Mouse (Mus musculus) embryonic facial prominence, embryonic 13.5 days (tissue): ENCODE measurements around the gene Dmrtb1. TPM values are rescaled to one million over a fixed set of nuclear protein-coding genes. Genes with fewer than 3 reads are reported as not detected.

Experiments
- ATAC-seq: fragments of 200-750 bp; cut with Nextera tagmentation; 2 replicates; pipeline ENCODE4 v1.8.0; 2017; ENCODE audit warnings: low read depth; ENCODE audit not compliant: insufficient number of reproducible peaks, insufficient read depth, low FRiP score, low TSS enrichment
- H3K27ac ChIP-seq: fragments of 300-500 bp; sonication (generic); 2 replicates; pipeline ENCODE4 v1.5.1; 2015; ENCODE audit warnings: moderate library complexity, mild to moderate bottlenecking, inconsistent platforms
- H3K27me3 ChIP-seq: fragments of 300-500 bp; sonication (generic); 2 replicates; pipeline ENCODE4 v1.6.1; 2015; ENCODE audit warnings: mild to moderate bottlenecking, inconsistent platforms
- H3K36me3 ChIP-seq: fragments of 300-500 bp; sonication (generic); 2 replicates; pipeline ENCODE4 v1.6.1; 2015; ENCODE audit warnings: mild to moderate bottlenecking, inconsistent platforms
- H3K4me1 ChIP-seq: fragments of 300-500 bp; sonication (generic); 2 replicates; pipeline ENCODE4 v1.6.1; 2015; ENCODE audit warnings: inconsistent platforms
- H3K4me2 ChIP-seq: fragments of 300-500 bp; sonication (generic); 2 replicates; pipeline ENCODE4 v1.6.1; 2015; ENCODE audit warnings: moderate library complexity, mild to moderate bottlenecking, inconsistent platforms
- H3K4me3 ChIP-seq: fragments of 300-500 bp; sonication (generic); 2 replicates; pipeline ENCODE4 v1.5.1; 2015; ENCODE audit warnings: mild to moderate bottlenecking, inconsistent platforms
- H3K9ac ChIP-seq: fragments of 300-500 bp; sonication (generic); 2 replicates; pipeline ENCODE4 v1.6.1; 2015; ENCODE audit warnings: mild to moderate bottlenecking, inconsistent platforms
- H3K9me3 ChIP-seq: fragments of 300-500 bp; sonication (generic); 2 replicates; pipeline ENCODE4 v1.6.1; 2016; ENCODE audit warnings: inconsistent platforms
- WGBS: fragments of 180-500 bp; shearing (Covaris S2); methylation state at CpG from one replicate; pipeline ENCODE4 v1.1.7; 2015; ENCODE audit warnings: mixed read lengths; 5-methylcytosine and 5-hydroxymethylcytosine counted together
- microRNA-seq: library from miRNA; unstranded; fragments of <30 nt; microRNA quantifications from one replicate; pipeline ENCODE4, GENCODE M21; 2016
- polyA plus RNA-seq: library from polyadenylated mRNA; unstranded; fragments of >200 nt; fragmentation: Nextera tagmentation; extraction: Ambion mirVana; gene quantifications from 2 replicates; pipeline ENCODE4 v1.2.1, GENCODE M21; 2015

The Dmrtb1 gene
- polyA plus RNA-seq, 1 experiment from 2014 or later = 0.37 TPM

DNA sequence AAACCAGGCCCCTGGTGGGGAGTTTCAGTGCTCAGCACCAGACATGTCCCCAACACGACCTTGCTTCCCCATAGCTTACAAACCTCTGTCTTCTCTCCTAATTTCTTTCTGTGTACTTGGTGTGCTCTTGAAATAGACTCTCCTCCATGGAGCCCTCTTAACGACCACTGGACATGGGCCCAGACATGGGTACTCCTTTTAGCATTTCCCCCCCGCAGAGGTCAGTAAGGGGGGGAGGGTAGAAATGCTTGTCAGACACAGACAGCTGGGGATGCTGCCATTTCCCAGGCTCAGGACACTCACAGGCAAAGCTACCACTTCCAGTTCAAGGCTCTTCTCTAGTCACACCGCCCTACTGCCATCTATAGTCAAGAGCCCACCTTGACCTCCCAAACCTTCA, 42.4 kb downstream of the Dmrtb1 start:
- ATAC-seq = no peak
- H3K4me3 ChIP-seq = no peak overlapping the region
- H3K27me3 ChIP-seq = no peaks in the 10 kb centered on the region; the same call in 1 of the 2 replicates
- H3K4me1 ChIP-seq = peaks cover 19% of the 10 kb centered on the region
- 73% methylated on average over 4 of the region's 4 CpGs for WGBS
- no peak overlapping the region for H3K27ac ChIP-seq
- no peak overlapping the region for H3K4me2 ChIP-seq
- H3K9me3 ChIP-seq = no peaks in the 10 kb centered on the region
- H3K9ac ChIP-seq = no peak overlapping the region
- H3K36me3 ChIP-seq = no peaks in the 10 kb centered on the region

DNA sequence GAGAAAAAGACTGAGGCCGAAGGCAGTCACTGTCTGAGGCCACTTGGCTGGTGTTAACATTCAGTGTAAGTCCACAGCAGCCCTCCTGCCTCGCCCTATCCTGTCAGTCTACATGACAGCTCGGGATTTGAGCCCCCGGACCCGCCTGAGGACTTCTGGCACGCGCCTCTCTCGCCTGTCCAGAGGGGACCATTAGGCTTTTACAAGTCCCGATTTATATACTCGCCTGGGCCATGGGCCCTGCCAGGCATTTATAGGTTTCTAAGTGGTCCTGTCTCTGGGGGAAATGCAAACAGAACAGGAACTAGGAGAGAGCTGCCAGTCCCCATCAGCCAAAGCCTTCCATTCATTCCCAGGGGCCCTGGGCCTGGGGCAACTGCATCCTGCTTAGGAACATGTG, 45.7 kb downstream of the Dmrtb1 start:
- Histone ChIP-seq H3K36me3 (peaks cover under 1% of the 10 kb centered on the region; the same call in 1 of the 2 replicates), H3K4me3 (no peak overlapping the region), H3K4me2 (no peak overlapping the region), H3K27ac (peak overlapping the region; percentile 56), H3K9ac (no peak overlapping the region), H3K9me3 (no peaks in the 10 kb centered on the region), H3K27me3 (no peaks in the 10 kb centered on the region; the same call in none of the 2 replicates), H3K4me1 (peaks cover 41% of the 10 kb centered on the region)
- 76% methylated on average over 10 of the region's 10 CpGs for WGBS
- ATAC-seq = no peak

GRCm38 (mm10) chr4:107637670-107638069, 46.4 kb downstream of the Dmrtb1 start:
- ATAC-seq = no peak
- Histone ChIP-seq H3K4me3 (no peak overlapping the region), H3K27me3 (no peaks in the 10 kb centered on the region; the same call in none of the 2 replicates), H3K4me2 (no peak overlapping the region), H3K9ac (no peak overlapping the region), H3K4me1 (peaks cover 45% of the 10 kb centered on the region), H3K9me3 (no peaks in the 10 kb centered on the region), H3K36me3 (peaks cover 5% of the 10 kb centered on the region), H3K27ac (no peak overlapping the region; the same call in 1 of the 2 replicates)
- 61% methylated on average over 3 of the region's 3 CpGs for WGBS

DNA sequence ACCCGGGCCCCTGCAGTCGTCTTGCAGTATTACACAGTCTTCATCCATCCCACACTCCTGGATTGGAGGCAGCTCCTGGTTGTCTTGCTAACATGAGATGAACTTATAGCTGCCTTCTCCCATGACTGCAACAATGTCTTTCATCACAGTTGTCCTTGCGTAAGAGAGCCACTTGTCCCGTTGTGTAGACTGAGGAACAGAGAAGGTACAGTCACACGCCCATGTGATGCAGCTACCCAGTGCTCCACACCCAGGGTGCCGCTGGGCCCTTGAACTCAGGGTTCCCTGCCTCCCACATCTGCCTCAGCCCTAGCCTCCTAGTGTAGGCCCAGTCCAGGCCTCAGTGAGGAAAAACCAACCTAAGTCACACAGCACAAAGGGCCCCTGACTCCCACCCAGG, 47.9 kb downstream of the Dmrtb1 start:
- Histone ChIP-seq H3K4me2 (no peak overlapping the region), H3K4me3 (no peak overlapping the region), H3K36me3 (peaks cover 16% of the 10 kb centered on the region), H3K27me3 (no peaks in the 10 kb centered on the region; the same call in none of the 2 replicates), H3K4me1 (peaks cover 51% of the 10 kb centered on the region), H3K9me3 (no peaks in the 10 kb centered on the region), H3K9ac (no peak overlapping the region), H3K27ac (peak overlapping the region; percentile 60)
- WGBS = 69% methylated on average over 6 of the region's 6 CpGs
- 0 out of 2 replicates have a peak, but pooled peaks have one; percentile 28 for ATAC-seq

DNA sequence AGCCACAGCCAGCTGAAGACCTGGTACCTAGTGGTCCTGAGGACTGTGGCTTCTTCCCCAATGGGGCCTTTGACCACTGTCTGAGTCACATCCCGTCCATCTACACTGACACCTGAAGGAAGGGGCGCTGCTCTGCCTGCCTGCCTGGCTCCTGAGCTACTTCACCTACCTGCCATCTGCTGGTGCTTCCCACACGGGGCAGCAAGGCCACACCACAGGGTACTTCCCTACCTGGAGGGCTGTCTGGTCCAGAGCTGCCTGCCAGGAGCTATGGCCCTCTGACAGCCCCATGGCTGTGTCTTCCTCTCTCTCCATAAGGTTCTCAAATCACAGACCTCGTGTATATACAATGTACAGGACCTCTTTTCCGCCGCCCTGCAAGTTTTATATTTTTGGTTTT, 49.4 kb downstream of the Dmrtb1 start:
- WGBS = 66% methylated on average over 6 of the region's 6 CpGs
- no peaks in the 10 kb centered on the region; the same call in none of the 2 replicates for H3K27me3 ChIP-seq

GRCm38 (mm10) chr4:107628921-107629411, 55.1 kb downstream of the Dmrtb1 start:
- 59% methylated on average over 17 of the region's 17 CpGs for WGBS
- H3K27ac ChIP-seq = no peak overlapping the region

More for the DNA sequence above, 49.4 kb downstream of the Dmrtb1 start:
- no peak overlapping the region for H3K9ac ChIP-seq
- peaks cover 19% of the 10 kb centered on the region for H3K36me3 ChIP-seq
- H3K27ac ChIP-seq = no peak overlapping the region
- peaks cover 53% of the 10 kb centered on the region for H3K4me1 ChIP-seq
- H3K4me2 ChIP-seq = no peak overlapping the region
- no peaks in the 10 kb centered on the region for H3K9me3 ChIP-seq
- ATAC-seq = no peak
- H3K4me3 ChIP-seq = no peak overlapping the region

DNA sequence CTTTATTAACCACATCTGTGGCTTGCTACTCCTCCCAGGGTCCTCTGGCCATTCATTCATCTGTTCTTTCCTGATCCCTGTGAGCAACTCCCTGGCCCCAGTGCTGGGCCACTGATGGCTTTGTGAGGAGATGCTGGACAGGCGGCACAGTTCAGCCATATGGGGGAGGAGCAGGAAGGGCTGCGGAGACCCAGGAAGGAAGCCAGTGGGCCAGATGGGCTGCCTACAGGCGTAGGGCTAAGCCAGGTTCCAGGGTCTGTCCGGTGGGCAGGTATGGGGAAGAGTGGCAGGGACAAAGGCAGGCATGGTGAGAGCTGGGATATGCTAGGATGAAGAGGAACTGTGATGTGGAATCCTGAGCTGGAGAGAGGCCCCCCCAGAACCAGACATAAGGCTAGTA, 55.8 kb downstream of the Dmrtb1 start:
- Histone ChIP-seq H3K9ac (no peak overlapping the region), H3K4me3 (no peak overlapping the region), H3K4me2 (no peak overlapping the region), H3K9me3 (no peaks in the 10 kb centered on the region), H3K36me3 (peaks cover 21% of the 10 kb centered on the region), H3K27me3 (no peaks in the 10 kb centered on the region), H3K27ac (no peak overlapping the region), H3K4me1 (peaks cover 47% of the 10 kb centered on the region)
- WGBS = 79% methylated on average over 4 of the region's 4 CpGs
- no peak for ATAC-seq

More at GRCm38 (mm10) chr4:107628921-107629411, 55.1 kb downstream of the Dmrtb1 start:
- no peaks in the 10 kb centered on the region for H3K9me3 ChIP-seq
- H3K4me1 ChIP-seq = peaks cover 44% of the 10 kb centered on the region
- no peaks in the 10 kb centered on the region for H3K27me3 ChIP-seq
- no peak overlapping the region for H3K9ac ChIP-seq
- H3K4me2 ChIP-seq = no peak overlapping the region
- H3K4me3 ChIP-seq = no peak overlapping the region
- peaks cover 22% of the 10 kb centered on the region for H3K36me3 ChIP-seq
- ATAC-seq = no peak

Small RNAs within 50 kb of the gene (microRNA-seq; reads per million reads assigned to microRNA genes)
- gene Gm25123 = not detected

Other genes with a start within 250 kb of the Dmrtb1 start
- 55.8 and 60.4 TPM in 2 replicates for gene Glis1, start 249.6 kb downstream of the Dmrtb1 start, polyA plus RNA-seq
- gene Lrp8, start 118.0 kb upstream of the Dmrtb1 start, polyA plus RNA-seq = 4.0 and 4.1 TPM in 2 replicates
- 214 and 216 TPM in 2 replicates for gene Magoh, start 195.5 kb upstream of the Dmrtb1 start, polyA plus RNA-seq
- gene 0610037L13Rik, start 205.6 kb upstream of the Dmrtb1 start, polyA plus RNA-seq = 134 and 140 TPM in 2 replicates
- gene Cpt2, start 239.4 kb upstream of the Dmrtb1 start, polyA plus RNA-seq = 24.2 and 26.5 TPM in 2 replicates